Mouse (Mus musculus) E14TG2a.4 (cell line): ENCODE results near the gene Gnai3.
A peak's percentile ranks its signal among the peaks of the same experiment; 100 is the strongest.

Source experiments
- H3K27me3 ChIP-seq: 2 replicates; pipeline ENCODE4 v1.6.1; 2014; ENCODE audit warnings: low read length, control low read depth; ENCODE audit not compliant: insufficient read depth
- H3K36me3 ChIP-seq: 2 replicates; pipeline ENCODE4 v1.6.1; 2014; ENCODE audit warnings: low read length, control low read depth; ENCODE audit not compliant: insufficient read depth
- H3K4me1 ChIP-seq: replicated peaks from 2 replicates; pipeline ENCODE4 v1.6.1; 2014; ENCODE audit warnings: low read depth, low read length, control low read depth
- H3K4me3 ChIP-seq: replicated peaks from 2 replicates; pipeline ENCODE4 v1.5.1; 2014; ENCODE audit warnings: mild to moderate bottlenecking, low read length
- H3K9me3 ChIP-seq: 2 replicates; pipeline ENCODE4 v1.6.1; 2014; ENCODE audit warnings: low read length, control low read depth
- CTCF ChIP-seq: conservative IDR thresholded peaks from 2 replicates; pipeline ENCODE4 v1.5.1; 2014; ENCODE audit warnings: low read length
- NANOG ChIP-seq: IDR thresholded peaks from 2 replicates; pipeline ENCODE4 v1.6.1; 2014; ENCODE audit warnings: borderline replicate concordance, low read length, mixed read lengths
- POU5F1 ChIP-seq: IDR thresholded peaks from 2 replicates; pipeline ENCODE4 v1.6.1; 2014; ENCODE audit warnings: low read length, borderline replicate concordance

Gnai3 gene

GRCm38 (mm10) chr3:108145534-108146445, at the start of gene Gnai3:
Gene Gnai3, minus strand, starts transcription at chr3:108146146.
- Histone ChIP-seq H3K36me3 (peaks cover 12% of the 10 kb centered on the region), H3K9me3 (no peaks in the 10 kb centered on the region), H3K4me1 (peaks cover 38% of the 10 kb centered on the region), H3K4me3 (peak within 1 kb of the TSS; percentile 98), H3K27me3 (0 out of 2 replicates have a peak, but pooled peaks cover 7% of the 10 kb centered on the region)
- TF ChIP-seq POU5F1 (no peak), NANOG (no peak), CTCF (no peak)

- no peak for TF ChIP-seq CTCF
- Histone ChIP-seq H3K9me3 (no peaks in the 10 kb centered on the region), H3K36me3 (peaks cover 31% of the 10 kb centered on the region), H3K4me3 (no peak overlapping the region), H3K27me3 (no peaks in the 10 kb centered on the region), H3K4me1 (peaks cover 52% of the 10 kb centered on the region)
These were observed 49.3 kb upstream of the Gnai3 start for GRCm38 (mm10) chr3:108195287-108195686.

- Histone ChIP-seq H3K4me3 (no peak overlapping the region), H3K9me3 (no peaks in the 10 kb centered on the region), H3K4me1 (peaks cover 56% of the 10 kb centered on the region), H3K27me3 (0 out of 2 replicates have a peak, but pooled peaks cover under 1% of the 10 kb centered on the region), H3K36me3 (peaks cover 23% of the 10 kb centered on the region)
- TF ChIP-seq POU5F1 (no peak), NANOG (no peak), CTCF (no peak)
These were observed 47.7 kb upstream of the Gnai3 start for GRCm38 (mm10) chr3:108193686-108194085.

- TF ChIP-seq POU5F1 = no peak
- TF ChIP-seq CTCF = no peak
- TF ChIP-seq NANOG = no peak
- Histone ChIP-seq H3K9me3 (no peaks in the 10 kb centered on the region), H3K4me3 (0 out of 2 replicates have a peak overlapping the region, but pooled peaks have one; percentile 1), H3K36me3 (peaks cover 14% of the 10 kb centered on the region), H3K27me3 (peaks cover 34% of the 10 kb centered on the region), H3K4me1 (peaks cover 70% of the 10 kb centered on the region)
These were observed 44.0 kb upstream of the Gnai3 start for GRCm38 (mm10) chr3:108189897-108190296.

- no peak for TF ChIP-seq CTCF
- Histone ChIP-seq H3K4me1 (peaks cover 63% of the 10 kb centered on the region), H3K9me3 (no peaks in the 10 kb centered on the region; the same call in 1 of the 2 replicates), H3K4me3 (peak overlapping the region; percentile 64), H3K27me3 (peaks cover 43% of the 10 kb centered on the region), H3K36me3 (peaks cover 12% of the 10 kb centered on the region)
These were observed 43.0 kb upstream of the Gnai3 start for GRCm38 (mm10) chr3:108188716-108189490.

GRCm38 (mm10) chr3:108187111-108187795, 41.3 kb upstream of the Gnai3 start:
- TF ChIP-seq NANOG = no peak
- no peak for TF ChIP-seq POU5F1
- no peak for TF ChIP-seq CTCF
- peaks cover 10% of the 10 kb centered on the region for H3K36me3 ChIP-seq
- peaks cover 48% of the 10 kb centered on the region for H3K27me3 ChIP-seq
- H3K9me3 ChIP-seq = no peaks in the 10 kb centered on the region; the same call in 1 of the 2 replicates
- peak overlapping the region; percentile 88 for H3K4me3 ChIP-seq
- H3K4me1 ChIP-seq = peaks cover 55% of the 10 kb centered on the region

GRCm38 (mm10) chr3:108186098-108187047, 40.4 kb upstream of the Gnai3 start, which contains the start of gene Amigo1:
Gene Amigo1, plus strand, starts transcription at chr3:108186335.
- no peak for TF ChIP-seq CTCF
- TF ChIP-seq POU5F1 = no peak
- no peak for TF ChIP-seq NANOG
- Histone ChIP-seq H3K27me3 (peaks cover 48% of the 10 kb centered on the region), H3K4me1 (peaks cover 59% of the 10 kb centered on the region), H3K4me3 (peak within 1 kb of the TSS; percentile 88), H3K9me3 (no peaks in the 10 kb centered on the region; the same call in 1 of the 2 replicates), H3K36me3 (peaks cover 4% of the 10 kb centered on the region; the same call in 1 of the 2 replicates)
